Mouse (Mus musculus): ENCODE results near the gene Hs1bp3.

Hs1bp3 gene

GRCm38 (mm10) chr12:8313270-8313771 lies at the start of gene Hs1bp3:
TSS of gene Hs1bp3 (plus strand) at chr12:8313432.
- peak; percentile 74 to 78 for DNase-seq (ENCODE audit: low spot score in 2 of 2)

GRCm38 (mm10) chr12:8266311-8266710 lies 46.9 kb upstream of the Hs1bp3 start:
- DNase-seq (ENCODE audit: low spot score in 2 of 2) = no peak

- no peak for DNase-seq (ENCODE audit: low spot score in 2 of 2)
Observed at GRCm38 (mm10) chr12:8269627-8270026, 43.6 kb upstream of the Hs1bp3 start.

DNA sequence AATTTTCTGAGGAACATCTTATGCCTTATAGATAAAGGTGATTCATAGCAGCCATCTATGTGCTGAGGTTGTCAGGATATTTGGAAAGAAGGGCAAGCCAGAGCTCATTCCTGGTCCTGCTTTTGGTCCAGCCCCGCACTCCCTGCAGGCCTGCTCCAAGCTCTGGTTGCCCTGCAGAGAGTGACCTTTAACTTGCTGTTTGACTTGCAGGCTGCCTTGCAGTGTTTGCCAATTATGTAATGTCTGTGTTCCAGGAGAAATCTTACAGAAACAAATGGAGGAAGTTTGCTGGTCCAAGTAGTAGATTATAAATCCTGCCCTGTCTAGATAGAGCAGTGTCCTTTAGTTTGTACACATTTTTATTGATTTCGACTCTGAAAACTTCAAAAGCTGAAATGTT lies 41.8 kb upstream of the Hs1bp3 start:
- DNase-seq (ENCODE audit: low spot score in 2 of 2) = no peak

DNA sequence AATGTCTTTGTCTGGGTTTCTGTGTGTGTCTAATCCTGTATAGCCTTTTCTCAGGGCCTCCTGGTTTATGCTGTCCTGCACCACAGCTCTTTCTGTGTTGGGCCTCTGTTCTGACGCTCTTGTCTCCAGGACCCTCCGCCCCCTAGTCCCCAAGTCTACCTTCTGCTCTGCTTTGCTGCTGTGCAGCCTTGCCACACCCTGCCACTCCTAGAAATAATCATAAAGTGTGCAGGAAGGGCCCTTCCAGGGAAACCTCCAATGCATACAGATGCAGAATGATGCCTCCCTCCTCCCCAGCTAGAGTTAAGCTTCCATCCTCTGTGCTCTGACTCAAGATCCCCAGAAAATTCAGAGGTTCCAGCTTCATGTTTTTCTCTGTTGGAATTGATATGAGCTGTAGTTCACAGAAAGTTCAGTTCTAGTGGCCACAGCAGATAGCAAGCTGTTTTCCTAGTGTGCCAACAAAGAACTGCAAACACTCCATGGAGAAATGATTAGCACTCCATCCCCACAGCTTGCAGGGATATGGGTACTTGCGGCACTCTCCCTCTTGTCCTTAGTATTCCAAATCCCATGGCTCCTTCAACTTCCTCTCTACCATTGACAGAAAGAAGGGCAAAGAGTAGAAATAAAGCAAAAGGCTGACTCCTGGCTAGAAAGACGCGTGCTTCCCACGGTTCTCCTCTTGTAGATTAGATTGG lies 39.6 kb upstream of the Hs1bp3 start:
- DNase-seq (ENCODE audit: low spot score in 2 of 2) = no peak

DNA sequence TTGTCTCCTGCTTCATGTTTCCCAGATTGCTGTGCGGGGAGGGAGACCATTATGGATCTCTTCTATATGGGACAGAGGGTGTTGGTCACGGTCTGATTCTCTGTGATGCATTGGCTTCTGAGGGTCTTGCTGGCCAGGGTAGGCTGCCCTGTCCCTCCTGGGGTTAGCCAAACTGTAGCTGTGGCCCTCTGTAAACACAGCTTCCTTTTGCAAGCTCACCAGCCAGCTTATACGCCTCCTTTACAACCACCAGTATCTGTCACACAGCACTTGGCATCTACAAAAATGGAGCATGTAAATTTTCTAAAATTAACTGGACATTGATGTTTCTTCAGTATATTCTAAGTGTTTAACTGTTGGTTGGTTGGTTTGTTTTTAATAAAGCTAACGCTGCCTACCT lies 37.8 kb upstream of the Hs1bp3 start:
- no peak for DNase-seq (ENCODE audit: low spot score in 2 of 2)

GRCm38 (mm10) chr12:8281225-8282017 lies 31.8 kb upstream of the Hs1bp3 start:
- no peak for DNase-seq (ENCODE audit: low spot score in 2 of 2)

DNA sequence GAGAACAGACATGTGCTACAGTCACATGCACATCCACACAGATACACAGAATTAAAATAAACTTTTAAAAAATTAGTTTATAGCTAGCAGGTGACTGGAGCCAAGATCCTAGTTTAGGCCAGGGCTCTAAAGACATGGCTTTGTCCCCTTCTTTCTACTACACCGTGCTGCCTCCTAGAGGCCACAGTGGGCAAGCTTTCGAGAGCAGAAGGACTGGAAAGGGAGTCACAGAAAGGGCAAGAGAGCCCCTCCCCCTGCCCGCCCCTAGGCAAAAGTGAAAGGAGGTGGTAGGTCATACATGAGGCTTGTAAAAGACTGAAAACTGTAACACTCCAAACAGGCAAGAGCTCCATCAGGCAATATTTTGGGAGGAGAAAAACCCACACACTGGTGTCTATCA lies 25.3 kb upstream of the Hs1bp3 start:
- no peak for DNase-seq (ENCODE audit: low spot score in 2 of 2)

DNA sequence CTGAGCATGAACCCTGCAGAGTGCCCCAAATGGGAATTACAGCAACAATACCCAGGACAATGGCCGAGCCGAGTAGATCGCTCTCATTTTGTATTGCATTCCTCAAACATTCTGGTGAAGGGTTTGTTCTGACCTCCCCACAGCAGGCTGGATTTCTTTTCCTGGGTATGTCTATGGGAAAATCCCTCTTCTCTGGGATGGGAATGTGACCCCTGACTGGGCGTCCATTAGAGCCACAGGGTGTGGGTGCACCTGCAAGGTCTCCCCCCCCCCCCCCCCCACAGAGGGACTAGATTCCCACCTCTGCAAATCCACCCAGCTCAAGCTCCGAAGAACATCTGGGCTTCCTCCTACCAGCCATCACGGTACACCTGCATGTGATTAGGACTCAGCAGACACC lies 24.1 kb upstream of the Hs1bp3 start:
- no peak for DNase-seq (ENCODE audit: low spot score in 2 of 2)

DNA sequence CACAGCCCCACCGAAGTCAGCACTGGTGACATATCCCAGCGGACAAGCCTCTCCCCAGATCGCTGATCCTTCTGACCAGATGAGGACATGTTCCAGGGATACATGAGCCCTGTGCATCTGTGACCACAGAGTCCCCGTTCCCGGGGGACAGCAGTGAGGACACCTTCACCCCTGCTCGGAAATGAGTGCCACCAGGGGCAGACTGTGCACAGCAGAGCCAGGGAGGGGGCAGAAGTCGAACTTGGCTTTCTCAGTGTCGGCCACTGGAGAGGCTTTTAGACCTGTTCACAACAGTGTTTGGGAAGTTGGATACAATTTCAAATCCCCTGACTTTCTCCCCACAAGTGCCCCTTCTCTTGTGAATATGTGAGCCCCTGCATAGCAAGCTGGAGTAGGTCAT lies 23.7 kb upstream of the Hs1bp3 start:
- no peak for DNase-seq (ENCODE audit: low spot score in 2 of 2)

- no peak for DNase-seq (ENCODE audit: low spot score in 2 of 2)
Observed at GRCm38 (mm10) chr12:8291157-8291853, 21.9 kb upstream of the Hs1bp3 start.

DNA sequence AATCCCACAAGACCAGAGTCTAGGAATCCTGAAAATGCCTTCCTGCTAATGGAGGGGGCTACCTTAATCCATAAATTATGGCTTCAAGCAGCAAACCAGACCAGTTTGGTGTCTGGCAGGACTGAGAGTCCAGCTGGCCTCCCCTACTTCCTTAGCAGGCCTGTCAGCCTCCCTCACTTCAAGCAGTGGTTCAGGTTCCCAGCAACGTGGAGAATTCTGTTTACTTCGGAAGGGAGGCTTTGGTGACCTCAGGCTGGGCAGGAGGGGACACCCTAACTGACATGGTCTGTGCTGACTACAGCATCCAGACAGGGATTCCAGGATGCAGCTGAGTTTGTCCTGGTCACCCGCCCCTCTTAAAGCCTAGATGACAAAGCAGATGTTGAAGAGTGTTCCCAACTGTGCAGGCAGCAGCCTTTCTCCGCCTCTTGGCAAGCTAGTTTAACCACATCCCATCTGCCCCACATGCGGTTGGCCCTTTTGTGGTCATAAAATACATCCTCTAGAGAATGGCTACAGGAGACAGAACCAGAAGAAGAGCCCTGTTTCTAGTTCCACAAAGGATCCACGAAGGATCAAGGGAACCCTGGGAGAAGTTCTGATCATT lies 17.8 kb upstream of the Hs1bp3 start:
- no peak for DNase-seq (ENCODE audit: low spot score in 2 of 2)

DNA sequence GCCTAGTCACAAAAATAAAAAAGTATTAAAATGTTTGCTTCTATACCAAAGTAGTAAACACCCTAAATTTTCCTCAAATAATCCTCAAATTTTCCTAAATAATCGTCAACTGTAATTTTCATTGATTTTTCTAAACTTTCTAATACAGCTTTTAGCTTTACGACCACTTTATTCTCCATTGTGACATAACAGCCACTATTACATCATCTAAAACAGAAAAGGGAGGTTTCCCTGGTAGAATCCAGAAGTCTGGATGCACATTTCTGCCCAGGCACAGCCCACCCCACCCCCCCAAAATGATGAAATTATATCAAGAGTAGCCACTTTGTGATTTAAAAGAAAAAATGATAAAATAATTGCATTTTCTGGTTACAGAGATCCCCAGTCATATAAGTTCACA lies 17.1 kb upstream of the Hs1bp3 start:
- no peak for DNase-seq (ENCODE audit: low spot score in 2 of 2)

DNA sequence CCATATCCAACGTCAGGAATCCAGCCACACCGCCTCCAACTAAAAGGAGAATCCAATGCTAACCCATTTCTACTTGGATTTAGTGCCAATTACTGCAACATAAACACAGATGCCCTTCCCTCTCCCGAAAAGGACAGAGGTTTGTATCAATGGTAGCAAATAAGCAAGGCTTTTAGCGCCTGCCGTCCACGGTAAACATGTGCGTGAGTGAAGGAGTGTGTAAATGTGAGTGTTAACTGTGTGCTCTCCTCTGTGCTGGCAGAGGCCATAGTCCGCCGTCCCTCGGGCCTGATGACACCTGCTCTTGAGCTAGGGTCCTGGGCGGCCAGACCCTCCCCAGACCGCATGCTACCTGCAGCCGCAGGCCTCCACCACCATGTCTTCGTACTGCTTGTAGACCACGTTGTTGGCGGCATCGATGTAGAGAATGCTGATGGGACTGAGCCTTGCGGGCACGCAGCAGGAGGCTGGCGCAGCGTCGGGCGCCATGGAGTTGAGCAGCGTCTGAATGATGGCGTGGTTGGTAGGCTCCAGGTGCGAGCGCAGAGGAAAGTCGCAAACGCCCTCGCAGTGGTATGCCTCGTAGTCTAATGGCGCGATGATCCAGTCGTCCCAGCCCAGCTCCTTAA lies 15.5 kb upstream of the Hs1bp3 start:
- DNase-seq (ENCODE audit: low spot score in 2 of 2) = no peak

- no peak for DNase-seq (ENCODE audit: low spot score in 2 of 2)
Observed at GRCm38 (mm10) chr12:8298361-8299142, 14.7 kb upstream of the Hs1bp3 start.

DNA sequence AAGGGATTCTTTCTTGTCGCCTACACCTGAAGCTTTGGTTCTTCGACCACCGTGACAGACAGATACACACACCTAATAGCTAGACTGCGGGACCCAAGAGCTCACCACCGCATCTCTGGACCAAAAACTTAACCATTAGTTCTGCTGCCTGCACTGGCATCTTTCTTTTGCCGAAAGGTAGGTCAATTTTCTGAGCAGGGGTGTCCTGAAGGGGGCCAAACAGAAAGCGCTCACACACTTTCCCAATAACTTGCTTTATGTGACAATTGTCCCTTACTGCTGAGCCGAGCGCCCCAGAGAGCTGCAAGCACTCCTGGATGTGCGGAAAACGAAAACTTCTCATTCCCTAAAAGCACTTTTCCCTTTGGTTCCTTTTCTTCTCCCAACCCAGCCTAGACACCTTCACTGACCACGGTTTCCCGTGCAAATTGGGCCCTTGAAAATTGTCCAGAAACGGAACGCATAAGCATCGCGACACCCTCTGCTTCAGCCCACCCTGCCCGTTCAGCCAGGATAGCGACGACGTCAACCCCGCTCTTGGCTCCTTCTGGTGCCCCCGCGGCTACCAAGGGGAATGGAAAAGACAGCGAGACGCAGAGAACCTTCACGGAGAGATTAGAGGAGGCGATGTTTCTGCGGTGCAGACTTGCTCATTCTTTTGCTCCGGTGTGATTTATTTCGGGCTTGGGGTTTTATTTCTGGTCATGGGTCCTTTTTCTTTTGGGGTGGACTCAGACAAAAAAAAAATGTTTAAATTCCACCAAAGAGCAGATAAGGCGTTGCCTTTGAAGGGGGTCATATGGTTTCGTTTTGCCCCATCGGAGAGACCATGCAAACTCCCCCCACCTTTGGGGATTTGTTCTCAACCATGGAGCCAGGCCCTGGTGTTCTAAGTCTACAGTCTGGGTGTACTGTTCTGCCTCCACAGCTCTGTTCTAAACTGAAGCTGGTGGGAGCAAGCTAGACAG lies 13.8 kb upstream of the Hs1bp3 start:
- DNase-seq (ENCODE audit: low spot score in 2 of 2) = no peak

- DNase-seq (ENCODE audit: low spot score in 2 of 2) = no peak
Observed at GRCm38 (mm10) chr12:8300111-8300480, 13.1 kb upstream of the Hs1bp3 start.

DNA sequence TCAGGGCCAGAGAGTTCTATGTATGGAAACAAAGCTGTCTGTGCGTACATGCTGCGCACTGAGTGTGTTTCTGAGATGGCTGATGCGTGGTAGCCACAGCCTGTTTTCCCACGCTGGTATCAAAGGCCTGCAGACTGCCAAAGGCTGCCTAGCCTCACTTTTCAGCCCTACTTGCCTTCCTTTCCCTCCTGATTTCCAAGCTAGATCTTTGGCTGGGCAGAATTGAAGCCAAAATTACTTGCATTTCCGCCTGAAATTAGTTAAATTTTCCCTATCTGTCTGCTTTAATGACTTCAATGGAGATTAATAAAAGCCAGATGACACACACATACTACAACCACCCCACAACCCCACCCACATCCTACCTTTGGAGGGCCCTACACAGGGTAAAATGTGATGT lies 12.7 kb upstream of the Hs1bp3 start:
- no peak for DNase-seq (ENCODE audit: low spot score in 2 of 2)

- DNase-seq (ENCODE audit: low spot score in 2 of 2) = no peak
Observed at GRCm38 (mm10) chr12:8301011-8301814, 12.0 kb upstream of the Hs1bp3 start.
